Mouse (Mus musculus): ENCODE measurements around the gene Clec5a. TPM values are rescaled to one million over a fixed set of nuclear protein-coding genes. Genes with fewer than 3 reads are reported as not detected.

Clec5a gene
- total RNA-seq, 2 experiments from 2014 or later = 0.44 to 0.50 TPM

Other genes with a start within 250 kb of the Clec5a start
- 10 to 100 TPM; 26.5 to 27.7 TPM for gene E330009J07Rik, start 149.7 kb downstream of the Clec5a start, total RNA-seq (2021)
- gene Wee2, start 146.7 kb downstream of the Clec5a start, total RNA-seq (2021) = not detected
- gene Ssbp1, start 114.5 kb downstream of the Clec5a start, total RNA-seq (2021) = 10 to 100 TPM; 38.1 to 38.2 TPM
- under 1 TPM; 0.34 to 0.36 TPM for gene Tas2r137, start 94.6 kb downstream of the Clec5a start, total RNA-seq (2021)
- not detected for gene Tas2r108, start 92.3 kb downstream of the Clec5a start, total RNA-seq (2021)
- gene Prss37, start 66.3 kb downstream of the Clec5a start, total RNA-seq (2021) = not detected
- not detected for gene Olfr461, start 30.8 kb downstream of the Clec5a start, total RNA-seq (2021)
- gene Olfr460, start 16.3 kb downstream of the Clec5a start, total RNA-seq (2021) = not detected
- gene Tas2r138, start 27.5 kb upstream of the Clec5a start, total RNA-seq (2021) = not detected
- under 1 TPM; 0.18 to 0.28 TPM for gene Mgam, start 43.0 kb upstream of the Clec5a start, total RNA-seq (2021)

All from left cerebral cortex, postnatal 4 days (tissue).